Mouse (Mus musculus): ENCODE measurements around the gene Fam181b.

GRCm38 (mm10) chr7:93079785-93080730, at the start of gene Fam181b:
- TF ChIP-seq POLR2A (IDR thresholded peaks at IDR 0.05; ENCODE audit: insufficient read depth, low read depth, low read length) (peak; percentile 74), CTCF (IDR thresholded peaks at IDR 0.05) (peak; percentile 70), EP300 (IDR thresholded peaks at IDR 0.05; ENCODE audit: insufficient read depth, low read depth, low read length) (0 out of 2 replicates have a peak, but pooled peaks have one; percentile 14)
